Mouse (Mus musculus) small intestine, adult 2 months (tissue): ENCODE data around the gene Nckap5l.

Source experiments
- CTCF ChIP-seq: fragments of 200-500 bp; IDR thresholded peaks from 2 replicates; pipeline ENCODE4 v1.5.1; 2012; ENCODE audit warnings: low read depth, mild to moderate bottlenecking, control low read depth, inconsistent platforms, low read length, moderate library complexity, mixed read lengths; ENCODE audit not compliant: insufficient replicate concordance, insufficient read length; ENCODE audit errors: extremely low read depth
- POLR2A ChIP-seq: fragments of 200-500 bp; IDR thresholded peaks from 2 replicates; pipeline ENCODE4 v1.6.1; 2012; ENCODE audit warnings: low read depth, mild to moderate bottlenecking, control low read depth, inconsistent platforms, low read length, moderate library complexity

DNA sequence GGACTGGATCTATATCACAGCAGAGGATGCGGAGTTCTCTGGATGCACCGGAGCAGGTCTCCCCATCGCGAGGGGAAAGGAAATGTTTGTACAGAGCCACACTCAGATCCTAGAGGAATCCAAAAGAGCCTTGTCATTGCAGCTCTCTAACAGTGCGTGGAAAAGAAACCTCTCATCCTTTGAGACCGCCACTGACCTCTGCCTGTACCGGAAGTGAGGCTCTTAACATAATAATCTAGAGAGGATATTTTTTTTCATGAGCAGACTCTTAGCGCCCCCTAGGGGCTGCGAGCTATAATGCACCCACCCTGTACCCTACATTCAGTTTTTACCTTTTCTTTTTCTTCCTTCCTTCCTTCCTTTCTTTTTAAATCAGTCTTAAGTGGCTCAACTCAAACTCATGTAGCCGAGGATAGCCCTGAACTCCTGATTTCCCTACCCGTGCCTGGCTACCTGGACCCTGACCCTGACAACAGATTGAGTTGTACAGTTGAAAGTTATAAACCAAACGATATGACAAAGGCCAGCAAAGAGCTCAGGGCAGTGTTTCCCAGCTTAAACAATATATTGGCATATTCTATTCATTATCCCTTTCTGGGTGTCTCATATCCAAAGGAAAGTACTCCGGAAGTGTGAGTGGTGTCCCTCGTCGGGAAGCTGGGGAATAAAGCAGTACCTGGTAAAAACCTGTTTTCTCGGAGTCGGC lies 13.6 kb upstream of the Nckap5l start:
- TF ChIP-seq POLR2A (no peak), CTCF (peak; percentile 63; the same call in 1 of the 2 replicates)
